Mouse (Mus musculus) layer of hippocampus, adult 2 months (tissue): ENCODE measurements at regions not wholly inside any gene's neighbourhood (a gene's known extent, or its start where the extent isn't known, plus 50 kb on each side); places are given as distances from the start of the nearest gene placed in this dataset.
A peak's percentile ranks its signal among the peaks of the same experiment; 100 is the strongest.

Source experiments
- DNase-seq, 2 experiments: peaks; one replicate each; pipeline ENCODE4 v3.0.0; 2022; ENCODE audit warnings: low spot score in 2 of 2
- H3K27ac ChIP-seq: fragments of 200-600 bp; 2 replicates; pipeline ENCODE4 v1.8.1; 2022
- H3K4me3 ChIP-seq: fragments of 200-600 bp; 2 replicates; pipeline ENCODE4 v1.8.1; 2022; ENCODE audit warnings: mild to moderate bottlenecking
- CTCF ChIP-seq: fragments of 200-600 bp; conservative IDR thresholded peaks from 2 replicates; pipeline ENCODE4 v1.8.1; 2022; ENCODE audit warnings: antibody characterized with exemption, mild to moderate bottlenecking, moderate library complexity

DNA sequence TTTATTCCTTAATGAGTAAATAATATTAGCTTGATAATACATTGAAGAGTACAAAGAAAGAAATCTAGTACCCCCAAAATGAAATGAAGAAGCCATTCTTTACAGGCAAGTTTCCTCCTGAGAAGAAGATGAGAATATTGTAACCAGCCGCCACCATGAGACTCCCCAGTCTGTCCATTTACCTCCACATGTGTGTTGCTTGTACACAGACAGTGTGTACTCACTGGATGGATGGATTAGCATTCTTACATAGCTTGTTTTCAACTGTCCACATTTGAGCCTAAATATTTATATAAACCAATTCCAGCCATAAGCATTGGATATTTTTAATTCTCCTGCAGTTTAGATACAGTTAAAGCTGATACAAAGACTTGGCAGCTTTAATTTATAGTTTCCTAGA, 82.7 kb upstream of the Gm6993 start:
- Histone ChIP-seq H3K27ac (no peak overlapping the region), H3K4me3 (no peak overlapping the region)
- no peak for TF ChIP-seq CTCF
- no peak for DNase-seq

DNA sequence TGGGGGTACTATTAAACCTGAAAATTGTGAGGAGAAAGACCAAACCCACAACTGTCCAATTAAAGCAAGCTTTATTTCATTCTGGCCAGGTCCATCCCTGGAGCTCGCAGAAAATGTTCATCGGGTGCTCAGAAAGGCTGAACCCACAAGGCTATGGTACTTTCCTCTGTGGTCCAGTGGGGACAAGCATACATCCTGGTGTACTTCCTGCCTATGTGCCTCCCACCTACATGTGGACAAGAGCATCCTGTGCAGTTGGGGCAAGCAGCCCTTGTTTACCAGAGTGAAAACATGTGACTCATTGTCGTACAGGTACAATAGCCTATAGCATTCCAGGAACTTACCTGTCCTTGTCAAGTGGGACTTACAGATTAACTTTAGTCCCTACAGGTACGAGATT, 81.7 kb upstream of the Gm6993 start:
- TF ChIP-seq CTCF = no peak
- no peak for DNase-seq
- H3K4me3 ChIP-seq = no peak overlapping the region

DNA sequence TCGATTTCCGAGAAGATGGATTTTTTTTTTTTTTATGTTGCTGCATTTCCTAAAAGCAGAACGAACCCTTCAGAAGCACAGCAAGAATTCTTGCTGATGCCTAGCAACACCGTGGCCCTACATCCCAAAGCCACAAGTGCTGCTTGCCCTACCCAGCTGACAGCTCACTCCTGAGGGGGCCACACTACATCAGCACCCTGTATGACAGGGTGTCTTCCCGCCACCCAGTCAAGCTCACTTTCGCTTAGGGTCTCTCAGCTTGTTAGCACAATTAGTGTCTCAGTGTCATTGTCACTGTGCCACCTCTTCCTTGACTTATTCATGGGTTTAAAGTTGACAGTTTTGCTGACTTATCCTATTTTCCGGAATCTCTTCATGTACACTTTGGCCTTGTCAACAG, 81.2 kb upstream of the Gm6993 start:
- Histone ChIP-seq H3K4me3 (no peak overlapping the region), H3K27ac (no peak overlapping the region)
- no peak for TF ChIP-seq CTCF
- no peak for DNase-seq

More for the DNA sequence above, 81.7 kb upstream of the Gm6993 start:
- no peak overlapping the region for H3K27ac ChIP-seq

DNA sequence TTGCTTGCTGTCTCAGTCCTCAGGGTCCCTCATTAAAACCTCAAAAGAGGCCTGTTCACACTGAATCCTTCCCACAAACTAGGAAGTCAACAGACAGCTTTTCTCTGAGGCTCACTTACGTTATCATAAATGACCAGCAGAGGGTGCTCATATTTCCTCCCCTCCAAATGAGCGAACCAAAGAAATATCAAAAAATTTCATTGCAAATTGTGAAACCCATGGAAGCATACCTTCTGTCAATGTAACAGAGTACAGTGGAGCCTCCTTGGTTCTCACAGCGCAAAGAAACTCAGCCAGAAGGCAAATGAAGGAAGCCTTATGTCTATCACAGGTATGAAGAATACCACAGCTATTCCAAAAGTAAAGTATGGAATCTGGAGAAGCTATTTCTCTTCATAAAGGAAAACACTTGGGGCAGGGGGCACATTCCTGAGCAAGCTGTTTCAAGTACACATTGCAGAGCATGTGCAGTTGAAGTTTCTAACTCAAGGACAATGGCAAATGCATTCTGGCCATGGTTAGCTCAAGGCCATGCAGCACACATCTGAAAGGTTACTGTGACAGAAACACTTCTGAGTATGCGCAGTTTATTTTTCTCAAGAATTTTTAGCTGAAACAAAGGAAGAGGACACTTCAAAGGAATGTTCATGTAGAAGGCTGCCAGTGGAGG, 72.2 kb upstream of the Gm6993 start:
- H3K27ac ChIP-seq = peak overlapping the region; percentile 7; the same call in 1 of the 2 replicates
- DNase-seq = peak; percentile 37 to 55
- TF ChIP-seq CTCF = peak; percentile 85
- no peak overlapping the region for H3K4me3 ChIP-seq

DNA sequence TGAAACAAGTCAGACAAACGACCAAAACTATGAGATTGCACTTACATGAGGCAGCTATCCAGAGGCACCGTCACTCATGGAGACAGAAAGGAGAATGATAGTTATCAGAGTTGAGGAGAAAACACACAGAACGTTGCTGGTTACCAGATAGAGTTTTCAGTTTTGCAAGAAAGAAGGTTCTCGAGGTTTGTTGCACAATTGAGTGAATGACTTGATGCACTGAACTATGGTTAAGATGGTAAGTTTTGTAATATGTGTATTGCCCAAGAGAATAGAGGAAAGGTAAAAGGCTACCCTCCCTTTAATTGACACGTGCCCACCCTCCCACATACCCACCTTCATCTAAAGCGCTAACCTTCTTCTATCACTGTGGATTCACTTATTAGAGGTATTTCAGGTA, 70.5 kb upstream of the Gm6993 start:
- no peak overlapping the region for H3K4me3 ChIP-seq
- TF ChIP-seq CTCF = no peak
- DNase-seq = no peak

GRCm38 (mm10) chr12:31170546-31171160, 69.9 kb upstream of the Gm6993 start:
- peak; percentile 59 to 76 for DNase-seq
- no peak overlapping the region for H3K4me3 ChIP-seq
- peak overlapping the region; percentile 46; the same call in 1 of the 2 replicates for H3K27ac ChIP-seq
- TF ChIP-seq CTCF = peak; percentile 52

More for the DNA sequence above, 70.5 kb upstream of the Gm6993 start:
- H3K27ac ChIP-seq = no peak overlapping the region

DNA sequence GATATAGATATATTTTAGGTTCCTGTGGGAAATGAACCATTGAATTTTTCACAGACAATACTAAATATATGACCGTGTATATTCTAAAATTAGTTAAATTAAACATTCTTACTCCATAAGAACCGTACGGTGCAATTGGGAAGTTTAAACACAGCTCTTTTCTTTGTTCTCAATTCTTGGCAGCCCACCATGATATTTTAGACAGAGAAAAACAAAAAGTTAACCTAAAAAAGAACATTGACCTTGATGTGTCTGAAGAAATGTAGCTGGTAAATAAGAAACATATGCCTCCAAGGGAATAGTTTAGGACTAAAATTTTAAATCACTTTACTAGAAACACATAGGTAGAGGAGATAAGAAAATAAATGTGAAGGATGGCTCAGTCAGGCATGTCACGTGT, 68.6 kb upstream of the Gm6993 start:
- H3K4me3 ChIP-seq = no peak overlapping the region
- no peak overlapping the region for H3K27ac ChIP-seq
- no peak for DNase-seq
- TF ChIP-seq CTCF = no peak

GRCm38 (mm10) chr12:31172451-31173318, 67.9 kb upstream of the Gm6993 start:
- H3K27ac ChIP-seq = no peak overlapping the region
- H3K4me3 ChIP-seq = no peak overlapping the region
- TF ChIP-seq CTCF = no peak
- no peak for DNase-seq

DNA sequence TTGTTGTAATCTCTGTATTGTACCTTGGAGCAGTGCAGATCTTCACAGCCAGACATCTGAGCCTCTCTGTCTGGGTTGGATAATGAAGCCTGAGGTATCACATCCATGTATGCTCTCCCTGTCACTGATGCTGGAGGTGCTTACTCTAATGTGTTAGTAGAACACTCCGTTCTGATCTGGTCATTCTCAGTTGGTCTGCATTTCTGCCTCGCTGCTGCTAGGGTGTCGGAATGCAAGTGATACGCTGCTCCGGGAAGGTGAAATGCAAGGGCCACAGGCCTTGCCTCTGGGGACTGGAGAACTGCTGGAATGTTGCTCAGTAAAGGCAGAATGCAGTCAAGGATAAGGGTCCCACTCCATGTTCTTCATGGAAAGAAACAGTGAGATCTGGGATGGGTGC, 67.1 kb upstream of the Gm6993 start:
- Histone ChIP-seq H3K4me3 (no peak overlapping the region), H3K27ac (no peak overlapping the region)
- TF ChIP-seq CTCF = no peak
- DNase-seq = no peak

DNA sequence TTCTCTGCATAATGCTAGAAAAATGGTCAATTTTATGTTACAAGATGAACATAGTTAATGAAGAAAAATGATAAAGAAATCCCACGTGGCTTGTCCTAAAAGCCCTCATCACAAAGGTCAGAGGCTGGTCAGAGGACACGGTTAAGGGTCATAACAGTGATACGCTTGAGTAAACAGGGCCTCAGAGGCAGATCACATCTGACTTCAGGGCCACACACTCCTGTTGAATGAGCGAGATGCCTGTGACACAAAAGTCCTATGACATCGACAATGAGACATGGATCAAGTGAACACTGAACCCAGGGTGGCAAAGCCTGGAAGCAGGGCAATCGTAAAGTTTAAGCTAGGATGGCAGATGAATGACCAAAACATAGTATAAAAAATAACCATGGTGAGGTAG, 61.0 kb upstream of the Gm6993 start:
- TF ChIP-seq CTCF = no peak

DNA sequence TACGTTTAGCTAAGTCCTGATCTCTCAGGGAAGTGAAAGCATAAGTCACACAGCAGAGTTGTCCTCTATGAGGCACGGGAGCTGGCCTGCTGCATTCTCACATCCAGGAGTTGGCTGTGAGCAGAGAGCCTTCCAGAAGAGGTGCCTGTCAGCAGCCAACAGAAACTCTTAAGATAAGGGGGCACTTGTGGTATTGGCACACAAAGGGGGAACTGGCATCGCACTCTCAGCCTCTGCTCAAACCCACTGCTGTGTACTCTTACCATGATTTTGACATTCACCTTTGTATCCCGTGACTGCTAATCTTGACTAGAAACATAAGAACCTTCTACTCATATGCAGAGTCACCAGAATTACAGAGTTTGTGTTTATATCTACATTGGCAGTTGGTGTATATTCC, 56.9 kb upstream of the Gm6993 start:
- Histone ChIP-seq H3K27ac (no peak overlapping the region), H3K4me3 (no peak overlapping the region)
- no peak for DNase-seq
- TF ChIP-seq CTCF = no peak

More for the DNA sequence above, 61.0 kb upstream of the Gm6993 start:
- Histone ChIP-seq H3K4me3 (no peak overlapping the region), H3K27ac (no peak overlapping the region)
- no peak for DNase-seq

DNA sequence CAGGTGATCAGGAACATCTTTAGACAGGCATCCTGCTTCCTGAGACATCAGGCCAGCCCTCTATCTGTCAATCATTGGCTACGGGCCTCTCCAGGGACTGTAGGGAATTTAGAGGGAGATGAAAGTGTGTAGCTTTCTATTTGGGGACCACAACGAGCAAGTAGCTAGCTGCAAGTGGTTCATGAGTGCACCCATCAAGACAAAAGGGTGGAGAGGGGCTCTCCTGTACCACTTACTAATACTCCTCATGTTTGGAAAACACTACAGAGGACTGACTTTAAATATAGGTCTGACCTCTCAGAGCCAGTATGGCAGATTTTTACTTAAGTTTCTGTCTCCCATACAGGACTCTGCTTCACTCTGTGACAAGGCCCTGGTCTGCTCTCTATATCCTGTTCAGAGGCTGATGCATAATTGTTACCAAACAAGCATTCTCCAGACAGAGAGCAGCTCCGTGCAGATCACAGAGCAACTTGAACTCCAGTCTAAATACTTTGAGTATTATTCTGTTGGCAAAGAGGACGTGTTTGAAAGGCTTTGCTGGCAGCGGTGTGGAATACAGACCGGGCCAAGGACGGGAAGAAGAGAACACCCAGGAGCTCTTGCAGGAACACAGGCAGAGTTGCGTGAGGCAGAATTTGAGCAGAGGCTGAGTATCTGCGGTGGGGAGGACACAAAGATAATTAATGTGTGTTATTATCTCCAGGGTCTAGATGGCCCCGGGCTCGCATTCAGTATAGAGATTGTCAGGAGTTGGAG, 56.2 kb upstream of the Gm6993 start:
- TF ChIP-seq CTCF = no peak
- DNase-seq = no peak
- no peak overlapping the region for H3K4me3 ChIP-seq
- no peak overlapping the region for H3K27ac ChIP-seq
